Mouse (Mus musculus) liver, embryonic 14.5 days (tissue): ENCODE results near the gene Mindy4. TPM values are rescaled to one million over a fixed set of nuclear protein-coding genes. Genes with fewer than 3 reads are reported as not detected.

Source experiments
- ATAC-seq: fragments of 200-750 bp; cut with Nextera tagmentation; 2 replicates; pipeline ENCODE4 v1.8.0; 2017; ENCODE audit warnings: moderate number of reproducible peaks, mild to moderate bottlenecking, moderate library complexity; ENCODE audit not compliant: insufficient read depth
- DNase-seq, 3 experiments: peaks; one replicate each; pipeline ENCODE4 v3.0.0-alpha.2; 2012 to 2013; ENCODE audit warnings: low read depth in 3 of 3, low spot score in 3 of 3
- H3K27ac ChIP-seq: fragments of 300-500 bp; sonication (generic); 2 replicates; pipeline ENCODE4 v1.5.1; 2014; ENCODE audit warnings: moderate library complexity, mild to moderate bottlenecking, control low read depth, inconsistent platforms
- H3K27me3 ChIP-seq: fragments of 300-500 bp; sonication (generic); 2 replicates; pipeline ENCODE4 v1.6.1; 2014; ENCODE audit warnings: mild to moderate bottlenecking, low read length, moderate library complexity; ENCODE audit not compliant: control insufficient read depth, insufficient read depth
- H3K36me3 ChIP-seq: fragments of 300-500 bp; sonication (generic); replicated peaks from 2 replicates; pipeline ENCODE4 v1.6.1; 2014; ENCODE audit warnings: low read depth; ENCODE audit not compliant: control insufficient read depth, insufficient read depth
- H3K4me1 ChIP-seq, 2 experiments: fragments of 200-500 bp in 1 of 2; fragments of 300-500 bp in 1 of 2; sonication (generic) in 1 of 2; replicated peaks; 2 replicates each; pipeline ENCODE4 v1.6.1; 2012 to 2014; ENCODE audit warnings: antibody characterized with exemption in 1 of 2, inconsistent platforms in 1 of 2, low read length in 1 of 2; ENCODE audit not compliant: control insufficient read depth in 2 of 2, insufficient read depth in 2 of 2
- H3K4me2 ChIP-seq: fragments of 300-500 bp; sonication (generic); 2 replicates; pipeline ENCODE4 v1.6.1; 2014; ENCODE audit warnings: low read depth, mild to moderate bottlenecking, control low read depth, moderate library complexity
- H3K4me3 ChIP-seq, 2 experiments: fragments of 200-500 bp in 1 of 2; fragments of 300-500 bp in 1 of 2; sonication (generic) in 1 of 2; 2 replicates each; pipeline ENCODE4 v1.5.1; 2012 to 2014; ENCODE audit warnings: low read depth in 2 of 2, low read length in 2 of 2, mild to moderate bottlenecking in 2 of 2, control low read depth in 1 of 2, inconsistent platforms in 1 of 2, moderate library complexity in 1 of 2; ENCODE audit not compliant: insufficient read depth in 1 of 2
- H3K9ac ChIP-seq: fragments of 300-500 bp; sonication (generic); replicated peaks from 2 replicates; pipeline ENCODE4 v1.6.1; 2014; ENCODE audit warnings: mild to moderate bottlenecking, control low read depth, moderate library complexity
- H3K9me3 ChIP-seq: fragments of 300-500 bp; sonication (generic); 2 replicates; pipeline ENCODE4 v1.6.1; 2016; ENCODE audit warnings: low read length, mixed read lengths; ENCODE audit not compliant: control insufficient read depth
- CTCF ChIP-seq: IDR thresholded peaks from 2 replicates; pipeline ENCODE4 v1.5.1; 2016; ENCODE audit warnings: antibody characterized with exemption, low read depth, control low read depth
- EP300 ChIP-seq: IDR thresholded peaks from 2 replicates; pipeline ENCODE4 v1.6.1; 2016; ENCODE audit warnings: antibody characterized with exemption, low read depth
- WGBS: fragments of 180-500 bp; shearing (Covaris S2); extraction: QIAGEN DNeasy Blood & Tissue Kit; methylation state at CpG from one replicate; pipeline ENCODE4 v1.1.7; 2014; ENCODE audit not compliant: insufficient replicate concordance; 5-methylcytosine and 5-hydroxymethylcytosine counted together
- polyA plus RNA-seq, 2 experiments: library from polyadenylated mRNA; depleted of rRNA in 1 of 2; stranded (reverse) in 1 of 2; unstranded in 1 of 2; fragments of >200 nt; fragmentation: Nextera tagmentation in 1 of 2; extraction: Ambion mirVana in 1 of 2; gene quantifications; 2 replicates each; pipeline versions ENCODE4 v1.2.1 to v1.2.3; 2012 to 2014

Mindy4 gene
- polyA plus RNA-seq, 2 experiments, result 0.58 to 0.99 TPM

DNA sequence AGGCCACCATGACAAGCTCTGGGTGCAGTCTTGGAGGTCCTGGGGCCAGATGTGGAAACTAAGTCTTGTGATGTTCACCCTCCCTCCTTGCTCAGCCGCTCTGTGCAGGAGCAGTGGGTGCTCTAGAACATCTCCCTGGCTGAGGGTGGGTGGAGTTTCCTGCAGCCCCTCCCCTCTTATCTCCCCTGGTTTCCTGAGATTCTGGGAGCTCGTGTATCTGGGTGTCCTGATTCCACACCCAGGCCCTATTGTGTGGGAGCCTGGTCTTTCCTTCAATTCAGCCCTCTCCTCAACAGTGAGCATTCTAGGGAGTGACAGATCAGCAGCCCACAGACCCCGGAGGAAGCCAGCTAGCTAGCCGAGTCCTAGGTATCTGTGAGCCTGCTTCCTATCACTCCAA is 123.1 kb downstream of the Mindy4 start:
- ATAC-seq, result no peak
- 7% methylated on average over 4 of the region's 4 CpGs for WGBS

DNA sequence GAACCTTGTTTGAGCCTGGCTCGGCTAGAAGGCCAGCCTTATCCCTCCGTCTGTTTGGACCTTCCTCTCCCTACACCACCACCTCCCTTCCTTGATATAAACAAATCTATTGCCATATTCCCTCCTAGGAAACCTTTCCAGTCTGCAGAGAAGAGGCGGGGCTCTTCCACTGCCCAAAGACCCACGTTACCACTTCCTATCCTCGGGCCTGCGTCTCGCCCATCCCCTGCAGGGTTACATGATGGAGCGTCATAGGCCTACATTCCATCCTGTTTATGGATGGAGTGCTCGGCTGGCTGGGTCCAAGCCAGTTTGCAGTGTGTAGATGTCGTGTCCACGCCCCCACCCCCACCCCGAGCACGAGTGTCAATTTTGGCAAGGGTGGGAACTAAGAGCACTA is 124.1 kb downstream of the Mindy4 start:
- Histone ChIP-seq H3K9ac (no peak overlapping the region), H3K36me3 (no peaks in the 10 kb centered on the region), H3K4me2 (no peak overlapping the region), H3K4me3 (no peak overlapping the region), H3K9me3 (no peaks in the 10 kb centered on the region), H3K4me1 (peaks cover 43 to 66% of the 10 kb centered on the region in 2 experiments), H3K27ac (no peak overlapping the region), H3K27me3 (no peaks in the 10 kb centered on the region)
- ATAC-seq (no peak), DNase-seq (no peak)
- TF ChIP-seq CTCF, result no peak
- TF ChIP-seq EP300, result no peak
- WGBS, result 50% methylated on average over 13 of the region's 13 CpGs

More for the DNA sequence above, 123.1 kb downstream of the Mindy4 start:
- Histone ChIP-seq H3K27ac (no peak overlapping the region), H3K27me3 (no peaks in the 10 kb centered on the region), H3K36me3 (no peaks in the 10 kb centered on the region), H3K4me2 (peak overlapping the region; percentile 18), H3K4me3 (no peak overlapping the region), H3K4me1 (peaks cover 53 to 74% of the 10 kb centered on the region in 2 experiments), H3K9me3 (no peaks in the 10 kb centered on the region), H3K9ac (no peak overlapping the region)
- 0 out of 2 replicates have a peak, but pooled peaks have one; percentile 1 for TF ChIP-seq CTCF
- TF ChIP-seq EP300, result 0 out of 2 replicates have a peak, but pooled peaks have one; percentile 23
- no peak for DNase-seq

DNA sequence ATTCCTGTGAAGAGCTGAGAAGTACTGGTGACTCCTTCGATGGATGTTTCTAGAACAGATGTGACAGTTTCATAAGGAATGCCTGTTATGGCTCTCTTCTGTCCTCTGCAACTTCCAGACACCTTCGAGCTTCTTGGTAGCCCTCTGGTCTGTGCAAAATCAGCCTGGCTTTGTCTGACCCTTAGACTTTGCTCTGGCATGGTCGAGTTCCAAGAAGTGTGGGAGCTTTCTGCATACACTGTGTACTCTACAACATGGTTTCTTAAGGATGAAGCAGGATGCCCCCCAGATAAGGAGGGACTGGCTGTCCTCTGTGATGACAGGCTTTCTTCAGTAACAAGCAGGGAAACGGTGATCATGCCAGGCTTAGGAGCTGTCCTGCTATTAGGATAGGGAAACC is 125.0 kb downstream of the Mindy4 start:
- Histone ChIP-seq H3K27me3 (no peaks in the 10 kb centered on the region), H3K36me3 (no peaks in the 10 kb centered on the region), H3K4me2 (no peak overlapping the region), H3K4me1 (peaks cover 35 to 57% of the 10 kb centered on the region in 2 experiments), H3K9me3 (no peaks in the 10 kb centered on the region), H3K4me3 (no peak overlapping the region), H3K27ac (no peak overlapping the region), H3K9ac (no peak overlapping the region)
- TF ChIP-seq EP300, result no peak
- TF ChIP-seq CTCF, result no peak
- WGBS, result 63% methylated on average over 4 of the region's 4 CpGs
- no peak for DNase-seq
- ATAC-seq, result no peak

DNA sequence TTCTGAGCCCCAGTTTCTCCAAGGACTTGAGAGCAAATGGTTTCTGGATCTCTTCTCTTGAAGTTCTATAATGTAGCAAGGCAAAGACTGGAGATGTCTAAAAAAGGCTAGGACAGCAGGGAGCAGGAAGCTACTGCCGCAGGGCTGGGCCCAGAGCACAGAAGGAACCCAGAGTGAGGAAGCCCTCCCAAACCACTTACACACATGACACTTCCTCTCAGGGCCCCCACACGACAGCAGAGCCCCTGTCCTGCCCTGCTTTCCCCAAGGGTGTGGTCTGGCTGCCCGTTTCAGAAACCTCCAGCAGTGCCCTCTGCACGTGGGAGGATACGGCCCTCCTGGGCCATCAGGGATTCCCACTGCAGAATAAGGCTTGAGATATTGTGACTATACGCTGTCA is 128.1 kb downstream of the Mindy4 start:
- DNase-seq (no peak), ATAC-seq (no peak)
- peaks cover 14 to 39% of the 10 kb centered on the region in 2 experiments for H3K4me1 ChIP-seq
- TF ChIP-seq CTCF, result no peak
- H3K36me3 ChIP-seq, result no peaks in the 10 kb centered on the region
- H3K9me3 ChIP-seq, result no peaks in the 10 kb centered on the region
- H3K4me3 ChIP-seq, result no peak overlapping the region
- no peaks in the 10 kb centered on the region for H3K27me3 ChIP-seq
- no peak overlapping the region for H3K27ac ChIP-seq
- no peak overlapping the region for H3K9ac ChIP-seq
- no peak overlapping the region for H3K4me2 ChIP-seq
- WGBS, result 24% methylated on average over 6 of the region's 6 CpGs

DNA sequence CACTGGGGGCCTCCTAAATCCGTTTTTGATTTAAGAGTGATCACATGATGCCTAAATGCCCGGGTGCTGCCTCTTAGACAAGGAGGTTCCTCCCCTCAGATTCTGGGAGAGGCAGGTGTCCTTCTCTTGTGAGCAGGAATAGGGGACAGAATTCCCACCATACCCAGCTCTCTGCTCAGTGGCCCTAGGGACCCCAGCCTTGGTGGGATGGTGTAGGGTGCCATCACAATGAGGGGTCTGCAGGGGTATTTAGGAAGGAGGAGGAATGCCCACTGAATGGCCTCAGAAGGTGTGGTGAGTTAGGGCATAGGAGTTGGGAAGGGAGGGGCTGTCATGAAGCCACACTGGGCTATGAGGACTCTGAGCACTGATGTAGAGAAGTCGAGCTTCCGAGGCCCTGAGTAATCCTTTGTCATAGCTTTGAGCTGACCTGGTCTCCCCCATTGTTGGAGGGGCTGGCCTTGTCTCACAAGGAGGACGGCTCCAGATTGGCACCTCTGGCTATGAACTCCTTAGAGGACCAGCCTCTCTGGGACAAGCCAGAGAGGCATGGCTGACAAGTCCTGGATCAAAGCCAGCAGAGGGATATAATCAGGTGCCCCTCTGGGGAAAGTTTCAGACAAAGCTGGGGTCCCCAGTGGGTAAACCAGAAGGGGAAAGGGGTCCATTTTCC is 129.1 kb downstream of the Mindy4 start:
- TF ChIP-seq CTCF (no peak), EP300 (no peak)
- WGBS, result 45% methylated on average over 5 of the region's 5 CpGs
- no peak overlapping the region for H3K9ac ChIP-seq
- peaks cover 13 to 39% of the 10 kb centered on the region in 2 experiments for H3K4me1 ChIP-seq
- no peak overlapping the region for H3K4me3 ChIP-seq
- H3K27me3 ChIP-seq, result no peaks in the 10 kb centered on the region
- no peak for ATAC-seq
- no peaks in the 10 kb centered on the region for H3K36me3 ChIP-seq
- no peak overlapping the region for H3K4me2 ChIP-seq
- no peaks in the 10 kb centered on the region for H3K9me3 ChIP-seq
- no peak for DNase-seq
- no peak overlapping the region for H3K27ac ChIP-seq
